Mouse (Mus musculus): ENCODE results near the gene Nlrp6. TPM values are rescaled to one million over a fixed set of nuclear protein-coding genes. Genes with fewer than 3 reads are reported as not detected.
"Not testable (repeated sequence)": the region's sequence is repeated elsewhere in the genome, so short reads cannot be mapped to it uniquely, and the experiment has no call there.

Nlrp6 gene
- polyA plus RNA-seq (2015; fragmentation: Nextera tagmentation; extraction: Ambion mirVana), result 0.16 and 0.88 TPM in 2 replicates

- no peak within 1 kb of the TSS for H3K4me3 ChIP-seq (ENCODE audit: low read length)
- no peaks in the 10 kb centered on the region for H3K9me3 ChIP-seq (ENCODE audit: control insufficient read depth, low read length)
- peaks cover 12% of the 10 kb centered on the region for H3K4me1 ChIP-seq (replicated peaks; ENCODE audit: control insufficient read depth, insufficient read depth, low read length)
- H3K4me2 ChIP-seq (ENCODE audit: low read depth, low read length), result no peak within 1 kb of the TSS
- no peak within 1 kb of the TSS for H3K9ac ChIP-seq (ENCODE audit: low read length)
- H3K27ac ChIP-seq (ENCODE audit: low read length), result no peak within 1 kb of the TSS
- peaks cover 57% of the 10 kb centered on the region for H3K27me3 ChIP-seq (ENCODE audit: control insufficient read depth, insufficient read depth, low read depth, low read length)
- H3K36me3 ChIP-seq (ENCODE audit: control insufficient read depth, insufficient read depth, low read length), result no peaks in the 10 kb centered on the region
- ATAC-seq (ENCODE audit: low read depth), result no peak
- WGBS, result 63% methylated on average over 8 of the region's 8 CpGs
Observed at GRCm38 (mm10) chr7:140920418-140921029, at the start of gene Nlrp6. Gene Nlrp6, plus strand, starts transcription at chr7:140920902.

GRCm38 (mm10) chr7:140874224-140874623, 46.5 kb upstream of the Nlrp6 start:
- Histone ChIP-seq H3K27ac (ENCODE audit: low read length) (no peak overlapping the region), H3K4me2 (ENCODE audit: low read depth, low read length) (no peak overlapping the region), H3K4me3 (ENCODE audit: low read length) (no peak overlapping the region), H3K4me1 (replicated peaks; ENCODE audit: control insufficient read depth, insufficient read depth, low read length) (no peaks in the 10 kb centered on the region), H3K9ac (ENCODE audit: low read length) (no peak overlapping the region), H3K9me3 (ENCODE audit: control insufficient read depth, low read length) (no peaks in the 10 kb centered on the region), H3K36me3 (ENCODE audit: control insufficient read depth, insufficient read depth, low read length) (no peaks in the 10 kb centered on the region), H3K27me3 (ENCODE audit: control insufficient read depth, insufficient read depth, low read depth, low read length) (no peaks in the 10 kb centered on the region)
- 83% methylated on average over 4 of the region's 4 CpGs for WGBS
- ATAC-seq (ENCODE audit: low read depth), result no peak

GRCm38 (mm10) chr7:140877364-140877763, 43.3 kb upstream of the Nlrp6 start:
- Histone ChIP-seq H3K4me1 (replicated peaks; ENCODE audit: control insufficient read depth, insufficient read depth, low read length) (peaks cover 3% of the 10 kb centered on the region), H3K4me3 (ENCODE audit: low read length) (no peak overlapping the region), H3K9ac (ENCODE audit: low read length) (no peak overlapping the region), H3K27me3 (ENCODE audit: control insufficient read depth, insufficient read depth, low read depth, low read length) (no peaks in the 10 kb centered on the region), H3K9me3 (ENCODE audit: control insufficient read depth, low read length) (no peaks in the 10 kb centered on the region), H3K4me2 (ENCODE audit: low read depth, low read length) (no peak overlapping the region), H3K36me3 (ENCODE audit: control insufficient read depth, insufficient read depth, low read length) (no peaks in the 10 kb centered on the region), H3K27ac (ENCODE audit: low read length) (no peak overlapping the region)
- 76% methylated on average over 6 of the region's 6 CpGs for WGBS
- no peak for ATAC-seq (ENCODE audit: low read depth)

- no peaks in the 10 kb centered on the region for H3K27me3 ChIP-seq (ENCODE audit: control insufficient read depth, insufficient read depth, low read depth, low read length)
- H3K27ac ChIP-seq (ENCODE audit: low read length), result no peak overlapping the region
- H3K4me3 ChIP-seq (ENCODE audit: low read length), result no peak overlapping the region
- no peaks in the 10 kb centered on the region for H3K9me3 ChIP-seq (ENCODE audit: control insufficient read depth, low read length)
- H3K4me1 ChIP-seq (replicated peaks; ENCODE audit: control insufficient read depth, insufficient read depth, low read length), result peaks cover 8% of the 10 kb centered on the region
- no peak overlapping the region for H3K9ac ChIP-seq (ENCODE audit: low read length)
- H3K4me2 ChIP-seq (ENCODE audit: low read depth, low read length), result no peak overlapping the region
- 82% methylated on average over 7 of the region's 7 CpGs for WGBS
- no peaks in the 10 kb centered on the region for H3K36me3 ChIP-seq (ENCODE audit: control insufficient read depth, insufficient read depth, low read length)
- ATAC-seq (ENCODE audit: low read depth), result no peak
Observed at GRCm38 (mm10) chr7:140879355-140879754, 41.3 kb upstream of the Nlrp6 start.

GRCm38 (mm10) chr7:140880419-140880818, 40.3 kb upstream of the Nlrp6 start:
- Histone ChIP-seq H3K27me3 (ENCODE audit: control insufficient read depth, insufficient read depth, low read depth, low read length) (no peaks in the 10 kb centered on the region), H3K36me3 (ENCODE audit: control insufficient read depth, insufficient read depth, low read length) (no peaks in the 10 kb centered on the region), H3K9me3 (ENCODE audit: control insufficient read depth, low read length) (no peaks in the 10 kb centered on the region), H3K4me2 (ENCODE audit: low read depth, low read length) (peak overlapping the region; percentile 85; the same call in 1 of the 2 replicates), H3K4me1 (replicated peaks; ENCODE audit: control insufficient read depth, insufficient read depth, low read length) (peaks cover 8% of the 10 kb centered on the region), H3K4me3 (ENCODE audit: low read length) (no peak overlapping the region), H3K27ac (ENCODE audit: low read length) (no peak overlapping the region), H3K9ac (ENCODE audit: low read length) (no peak overlapping the region)
- ATAC-seq (ENCODE audit: low read depth), result no peak
- 82% methylated on average over 3 of the region's 3 CpGs for whole genome bisulfite sequencing

GRCm38 (mm10) chr7:140880865-140881515, 39.7 kb upstream of the Nlrp6 start:
- no peak for ATAC-seq (ENCODE audit: low read depth)
- WGBS, result 15% methylated on average over 8 of the region's 8 CpGs
- no peak overlapping the region for H3K27ac ChIP-seq (ENCODE audit: low read length)

GRCm38 (mm10) chr7:140881696-140882468, 38.8 kb upstream of the Nlrp6 start, which contains the start of the genes Psmd13 and Sirt3:
Gene Psmd13, plus strand, starts transcription at chr7:140881968.
Gene Sirt3, minus strand, starts transcription at chr7:140882309.
- ATAC-seq (ENCODE audit: low read depth), result peak; percentile 98
- under 1% methylated on average over 57 of the region's 59 CpGs for WGBS
- peaks cover 5% of the 10 kb centered on the region; the same call in 1 of the 2 replicates for H3K36me3 ChIP-seq (ENCODE audit: control insufficient read depth, insufficient read depth, low read length)

More at GRCm38 (mm10) chr7:140880865-140881515, 39.7 kb upstream of the Nlrp6 start:
- H3K36me3 ChIP-seq (ENCODE audit: control insufficient read depth, insufficient read depth, low read length), result no peaks in the 10 kb centered on the region
- H3K4me1 ChIP-seq (replicated peaks; ENCODE audit: control insufficient read depth, insufficient read depth, low read length), result peaks cover 8% of the 10 kb centered on the region
- peak overlapping the region; percentile 98 for H3K4me3 ChIP-seq (ENCODE audit: low read length)
- peak overlapping the region; percentile 85 for H3K4me2 ChIP-seq (ENCODE audit: low read depth, low read length)
- peak overlapping the region; percentile 82 for H3K9ac ChIP-seq (ENCODE audit: low read length)
- no peaks in the 10 kb centered on the region for H3K27me3 ChIP-seq (ENCODE audit: control insufficient read depth, insufficient read depth, low read depth, low read length)
- no peaks in the 10 kb centered on the region for H3K9me3 ChIP-seq (ENCODE audit: control insufficient read depth, low read length)

GRCm38 (mm10) chr7:140882469-140882803, 38.3 kb upstream of the Nlrp6 start:
- H3K4me2 ChIP-seq (ENCODE audit: low read depth, low read length), result peak overlapping the region; percentile 85
- H3K4me3 ChIP-seq (ENCODE audit: low read length), result peak overlapping the region; percentile 98
- peaks cover 8% of the 10 kb centered on the region for H3K4me1 ChIP-seq (replicated peaks; ENCODE audit: control insufficient read depth, insufficient read depth, low read length)
- peak overlapping the region; percentile 82 for H3K9ac ChIP-seq (ENCODE audit: low read length)
- H3K9me3 ChIP-seq (ENCODE audit: control insufficient read depth, low read length), result no peaks in the 10 kb centered on the region
- ATAC-seq (ENCODE audit: low read depth), result peak; percentile 27; the same call in 1 of the 2 replicates
- H3K27me3 ChIP-seq (ENCODE audit: control insufficient read depth, insufficient read depth, low read depth, low read length), result no peaks in the 10 kb centered on the region
- under 1% methylated on average over 12 of the region's 12 CpGs for WGBS
- no peak overlapping the region for H3K27ac ChIP-seq (ENCODE audit: low read length)
- peaks cover 8% of the 10 kb centered on the region; the same call in 1 of the 2 replicates for H3K36me3 ChIP-seq (ENCODE audit: control insufficient read depth, insufficient read depth, low read length)

More at GRCm38 (mm10) chr7:140881696-140882468, 38.8 kb upstream of the Nlrp6 start, which contains the start of the genes Psmd13 and Sirt3:
- Histone ChIP-seq H3K4me1 (replicated peaks; ENCODE audit: control insufficient read depth, insufficient read depth, low read length) (peaks cover 8% of the 10 kb centered on the region), H3K4me2 (ENCODE audit: low read depth, low read length) (peak within 1 kb of the TSS; percentile 85), H3K9ac (ENCODE audit: low read length) (peak within 1 kb of the TSS; percentile 82), H3K27me3 (ENCODE audit: control insufficient read depth, insufficient read depth, low read depth, low read length) (no peaks in the 10 kb centered on the region), H3K9me3 (ENCODE audit: control insufficient read depth, low read length) (no peaks in the 10 kb centered on the region), H3K4me3 (ENCODE audit: low read length) (peak within 1 kb of the TSS; percentile 98), H3K27ac (ENCODE audit: low read length) (peak within 1 kb of the TSS; percentile 96)

GRCm38 (mm10) chr7:140890636-140891035, 30.1 kb upstream of the Nlrp6 start:
- ATAC-seq (ENCODE audit: low read depth); H3K4me2 ChIP-seq (ENCODE audit: low read depth, low read length); H3K9ac ChIP-seq (ENCODE audit: low read length); H3K4me3 ChIP-seq (ENCODE audit: low read length); H3K4me1 ChIP-seq (replicated peaks; ENCODE audit: control insufficient read depth, insufficient read depth, low read length); H3K27me3 ChIP-seq (ENCODE audit: control insufficient read depth, insufficient read depth, low read depth, low read length); H3K9me3 ChIP-seq (ENCODE audit: control insufficient read depth, low read length); H3K27ac ChIP-seq (ENCODE audit: low read length): not testable (repeated sequence)
- peaks cover 46% of the 10 kb centered on the region for H3K36me3 ChIP-seq (ENCODE audit: control insufficient read depth, insufficient read depth, low read length)
- WGBS, result 93% methylated on average over 16 of the region's 16 CpGs

Measured in lung, embryonic 16.5 days (tissue).